Mouse (Mus musculus) heart, embryonic 13.5 days (tissue): ENCODE data around the gene Sult6b2. TPM values are rescaled to one million over a fixed set of nuclear protein-coding genes. Genes with fewer than 3 reads are reported as not detected.

Experiments
- ATAC-seq: fragments of 200-750 bp; cut with Nextera tagmentation; 2 replicates; pipeline ENCODE4 v1.8.0; 2017; ENCODE audit warnings: moderate TSS enrichment; ENCODE audit not compliant: insufficient number of reproducible peaks, low FRiP score, low TSS enrichment; ENCODE audit errors: extremely low read depth
- H3K27ac ChIP-seq: fragments of 300-500 bp; sonication (generic); replicated peaks from 2 replicates; pipeline ENCODE4 v1.5.1; 2015; ENCODE audit warnings: moderate library complexity, mild to moderate bottlenecking, inconsistent platforms
- H3K27me3 ChIP-seq: fragments of 300-500 bp; sonication (generic); replicated peaks from 2 replicates; pipeline ENCODE4 v1.6.1; 2015; ENCODE audit warnings: mild to moderate bottlenecking, inconsistent platforms
- H3K36me3 ChIP-seq: fragments of 300-500 bp; sonication (generic); 2 replicates; pipeline ENCODE4 v1.6.1; 2015; ENCODE audit warnings: mild to moderate bottlenecking, inconsistent platforms
- H3K4me1 ChIP-seq: fragments of 300-500 bp; sonication (generic); 2 replicates; pipeline ENCODE4 v1.6.1; 2015; ENCODE audit warnings: inconsistent platforms
- H3K4me2 ChIP-seq: fragments of 300-500 bp; sonication (generic); 2 replicates; pipeline ENCODE4 v1.6.1; 2015; ENCODE audit warnings: inconsistent platforms, mild to moderate bottlenecking, moderate library complexity
- H3K4me3 ChIP-seq: fragments of 300-500 bp; sonication (generic); 2 replicates; pipeline ENCODE4 v1.5.1; 2015; ENCODE audit warnings: moderate library complexity, mild to moderate bottlenecking, inconsistent platforms
- H3K9ac ChIP-seq: fragments of 300-500 bp; sonication (generic); 2 replicates; pipeline ENCODE4 v1.6.1; 2015; ENCODE audit warnings: inconsistent platforms, mild to moderate bottlenecking, moderate library complexity
- H3K9me3 ChIP-seq: fragments of 300-500 bp; sonication (generic); 2 replicates; pipeline ENCODE4 v1.6.1; 2016; ENCODE audit warnings: inconsistent platforms
- WGBS: fragments of 180-500 bp; shearing (Covaris S2); methylation state at CpG from one replicate; pipeline ENCODE4 v1.1.7; 2015; ENCODE audit warnings: mixed read lengths; 5-methylcytosine and 5-hydroxymethylcytosine counted together
- polyA plus RNA-seq: library from polyadenylated mRNA; unstranded; fragments of >200 nt; fragmentation: Nextera tagmentation; extraction: Ambion mirVana; gene quantifications from 2 replicates; pipeline ENCODE4 v1.2.1, GENCODE M21; 2015

Gene Sult6b2
- polyA plus RNA-seq, 1 experiment from 2014 or later: 0.07 TPM

- Histone ChIP-seq H3K27me3 (peaks cover 5% of the 10 kb centered on the region; the same call in 1 of the 2 replicates), H3K4me3 (no peak overlapping the region), H3K9me3 (no peaks in the 10 kb centered on the region), H3K4me2 (no peak overlapping the region), H3K9ac (no peak overlapping the region), H3K4me1 (peaks cover 9% of the 10 kb centered on the region; the same call in 1 of the 2 replicates), H3K27ac (no peak overlapping the region), H3K36me3 (no peaks in the 10 kb centered on the region)
- no peak for ATAC-seq
- WGBS: 21% methylated on average over 6 of the region's 6 CpGs
Measured at GRCm38 (mm10) chr6:142809373-142810098, 5.2 kb upstream of the Sult6b2 start.

DNA sequence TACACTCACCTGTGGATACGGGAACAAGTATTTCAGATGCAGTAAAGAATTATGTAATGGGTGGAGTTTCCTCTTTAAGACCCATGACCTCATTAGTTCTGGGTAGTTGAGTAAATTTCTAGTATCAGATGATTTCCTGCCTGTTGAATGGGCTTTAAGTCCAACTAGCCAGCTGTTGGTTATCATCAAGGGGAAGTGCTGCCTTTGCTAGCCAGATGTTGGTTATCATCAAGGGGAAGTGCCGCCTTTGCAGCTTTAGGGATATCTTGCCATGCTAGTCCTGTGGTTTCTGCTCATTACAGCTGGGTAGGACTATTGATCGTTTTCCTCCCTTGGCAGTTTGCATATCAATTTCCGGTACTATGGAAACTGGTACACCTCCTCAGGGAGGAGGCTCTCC, 2.0 kb upstream of the Sult6b2 start:
- H3K4me1 ChIP-seq: peaks cover 6% of the 10 kb centered on the region; the same call in 1 of the 2 replicates
- WGBS: 49% methylated on average over 4 of the region's 4 CpGs
- H3K36me3 ChIP-seq: no peaks in the 10 kb centered on the region
- H3K9ac ChIP-seq: no peak overlapping the region
- no peaks in the 10 kb centered on the region for H3K9me3 ChIP-seq
- H3K4me2 ChIP-seq: no peak overlapping the region
- H3K4me3 ChIP-seq: no peak overlapping the region
- no peak overlapping the region for H3K27ac ChIP-seq
- no peak for ATAC-seq
- H3K27me3 ChIP-seq: no peaks in the 10 kb centered on the region

- Histone ChIP-seq H3K4me3 (no peak overlapping the region), H3K9me3 (no peaks in the 10 kb centered on the region), H3K27ac (no peak overlapping the region), H3K9ac (no peak overlapping the region), H3K4me2 (no peak overlapping the region), H3K4me1 (no peaks in the 10 kb centered on the region), H3K36me3 (no peaks in the 10 kb centered on the region), H3K27me3 (no peaks in the 10 kb centered on the region)
- ATAC-seq: no peak
- 45% methylated on average over 11 of the region's 11 CpGs for WGBS
Measured at GRCm38 (mm10) chr6:142802617-142803525, 1.4 kb downstream of the Sult6b2 start.

DNA sequence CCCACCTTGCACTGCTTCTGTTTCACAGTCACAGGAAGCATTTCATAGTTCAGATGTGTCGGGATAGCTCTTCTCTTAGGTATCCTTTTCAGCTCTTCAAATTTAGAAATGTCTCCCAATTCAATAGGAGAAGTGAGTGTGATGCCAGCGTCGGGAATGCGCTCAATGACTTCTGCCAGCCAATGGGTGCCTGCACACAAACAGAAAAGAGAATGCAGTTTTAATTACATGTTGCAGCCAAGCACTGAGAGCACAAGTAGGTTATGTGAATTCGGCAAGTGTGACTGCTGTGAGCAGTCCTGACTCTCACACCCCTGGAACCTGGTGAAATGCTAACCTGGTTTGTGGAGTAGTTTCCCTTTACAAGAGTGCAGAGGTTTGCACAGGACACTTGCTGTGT, 2.6 kb downstream of the Sult6b2 start:
- Histone ChIP-seq H3K27ac (no peak overlapping the region), H3K4me2 (no peak overlapping the region), H3K36me3 (no peaks in the 10 kb centered on the region), H3K9me3 (no peaks in the 10 kb centered on the region), H3K4me1 (no peaks in the 10 kb centered on the region), H3K27me3 (no peaks in the 10 kb centered on the region), H3K4me3 (no peak overlapping the region), H3K9ac (no peak overlapping the region)
- no peak for ATAC-seq
- 75% methylated on average over 5 of the region's 5 CpGs for WGBS

- Histone ChIP-seq H3K9ac (no peak overlapping the region), H3K9me3 (no peaks in the 10 kb centered on the region), H3K27me3 (no peaks in the 10 kb centered on the region), H3K4me3 (no peak overlapping the region), H3K27ac (no peak overlapping the region), H3K36me3 (no peaks in the 10 kb centered on the region), H3K4me2 (no peak overlapping the region), H3K4me1 (no peaks in the 10 kb centered on the region)
- 67% methylated on average over 7 of the region's 7 CpGs for WGBS
- ATAC-seq: no peak
Measured at GRCm38 (mm10) chr6:142799704-142800374, 4.5 kb downstream of the Sult6b2 start.

GRCm38 (mm10) chr6:142798837-142799236, 5.5 kb downstream of the Sult6b2 start:
- Histone ChIP-seq H3K4me1 (no peaks in the 10 kb centered on the region), H3K9ac (no peak overlapping the region), H3K4me3 (no peak overlapping the region), H3K27ac (no peak overlapping the region), H3K36me3 (no peaks in the 10 kb centered on the region), H3K27me3 (no peaks in the 10 kb centered on the region), H3K9me3 (no peaks in the 10 kb centered on the region), H3K4me2 (no peak overlapping the region)
- WGBS: 79% methylated on average over 9 of the region's 9 CpGs
- no peak for ATAC-seq

- H3K4me1 ChIP-seq: peaks cover 5% of the 10 kb centered on the region; the same call in 1 of the 2 replicates
- H3K4me2 ChIP-seq: no peak overlapping the region
- H3K9me3 ChIP-seq: no peaks in the 10 kb centered on the region
- WGBS: 63% methylated on average over 1 of the region's 1 CpGs
- no peak overlapping the region for H3K9ac ChIP-seq
- H3K27ac ChIP-seq: no peak overlapping the region
- no peaks in the 10 kb centered on the region for H3K36me3 ChIP-seq
- ATAC-seq: no peak
- H3K27me3 ChIP-seq: no peaks in the 10 kb centered on the region
- H3K4me3 ChIP-seq: no peak overlapping the region
Measured at GRCm38 (mm10) chr6:142797996-142798395, 6.3 kb downstream of the Sult6b2 start.

- no peaks in the 10 kb centered on the region for H3K9me3 ChIP-seq
- no peak overlapping the region for H3K4me3 ChIP-seq
- H3K4me2 ChIP-seq: no peak overlapping the region
- ATAC-seq: no peak
- no peak overlapping the region for H3K9ac ChIP-seq
- no peaks in the 10 kb centered on the region for H3K27me3 ChIP-seq
- H3K4me1 ChIP-seq: peaks cover 14% of the 10 kb centered on the region
- H3K36me3 ChIP-seq: no peaks in the 10 kb centered on the region
- no peak overlapping the region for H3K27ac ChIP-seq
- WGBS: 57% methylated on average over 15 of the region's 15 CpGs
Measured at GRCm38 (mm10) chr6:142795655-142796441, 8.5 kb downstream of the Sult6b2 start.

DNA sequence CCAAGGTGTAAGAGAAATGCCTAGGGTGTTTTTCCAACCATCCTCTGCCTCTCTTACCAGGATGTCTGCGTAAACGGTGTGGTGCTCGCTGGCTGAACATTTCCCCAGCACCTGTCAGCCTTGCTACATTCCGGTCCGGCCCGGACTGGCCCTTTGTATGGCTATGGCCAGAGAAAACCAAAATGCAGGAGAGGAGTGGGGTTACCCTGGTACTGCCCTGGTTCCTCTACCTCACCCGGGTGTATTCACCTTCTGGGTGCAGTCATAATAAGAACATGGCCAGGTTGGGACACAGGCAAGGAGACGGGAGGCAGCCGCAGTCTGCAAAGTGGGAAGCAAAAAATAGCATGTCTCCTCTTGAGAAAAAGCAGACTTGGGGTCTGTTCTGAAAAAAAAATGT, 9.2 kb downstream of the Sult6b2 start:
- WGBS: 74% methylated on average over 9 of the region's 9 CpGs
- H3K27ac ChIP-seq: no peak overlapping the region
- no peaks in the 10 kb centered on the region for H3K9me3 ChIP-seq
- no peak overlapping the region for H3K4me2 ChIP-seq
- H3K36me3 ChIP-seq: no peaks in the 10 kb centered on the region
- H3K4me3 ChIP-seq: no peak overlapping the region
- H3K27me3 ChIP-seq: no peaks in the 10 kb centered on the region
- H3K4me1 ChIP-seq: peaks cover 14% of the 10 kb centered on the region
- H3K9ac ChIP-seq: no peak overlapping the region
- no peak for ATAC-seq

DNA sequence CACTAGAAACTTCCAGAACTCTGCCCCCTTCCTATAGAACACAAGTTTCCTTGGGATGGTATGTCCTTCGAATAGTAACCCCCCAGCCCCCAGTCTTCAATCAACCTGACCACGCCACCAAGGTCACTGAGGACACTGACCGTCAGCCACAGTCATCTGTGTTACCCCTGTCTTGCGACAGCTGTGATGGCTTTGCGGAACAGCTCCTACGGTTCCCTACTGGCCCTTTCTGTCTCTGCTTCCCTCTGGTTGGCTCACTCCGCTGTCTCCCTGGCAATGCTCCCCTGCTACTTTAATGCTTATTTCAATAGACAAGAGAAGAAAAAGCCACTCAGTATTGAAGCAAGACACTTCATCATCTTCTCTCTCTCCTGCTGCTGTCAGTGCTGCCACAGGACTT, 10.8 kb downstream of the Sult6b2 start:
- ATAC-seq: no peak

More for the DNA sequence above, 10.8 kb downstream of the Sult6b2 start:
- 38% methylated on average over 7 of the region's 7 CpGs for WGBS
- Histone ChIP-seq H3K9ac (no peak overlapping the region), H3K27ac (no peak overlapping the region), H3K36me3 (no peaks in the 10 kb centered on the region), H3K4me3 (no peak overlapping the region), H3K27me3 (no peaks in the 10 kb centered on the region), H3K4me1 (peaks cover 15% of the 10 kb centered on the region), H3K4me2 (no peak overlapping the region), H3K9me3 (no peaks in the 10 kb centered on the region)
